Mouse (Mus musculus) forebrain, embryonic 16.5 days (tissue): ENCODE measurements around the gene Rnaset2b. TPM values are rescaled to one million over a fixed set of nuclear protein-coding genes. Genes with fewer than 3 reads are reported as not detected.
"Not testable (repeated sequence)": the region's sequence is repeated elsewhere in the genome, so short reads cannot be mapped to it uniquely, and the experiment has no call there.

Source experiments
- ATAC-seq: fragments of 200-750 bp; cut with Nextera tagmentation; 2 replicates; pipeline ENCODE4 v1.8.0; 2017; ENCODE audit warnings: mild to moderate bottlenecking, moderate library complexity
- H3K27ac ChIP-seq: fragments of 300-500 bp; sonication (generic); 2 replicates; pipeline ENCODE4 v1.5.1; 2014; ENCODE audit warnings: low read length, control low read depth
- H3K27me3 ChIP-seq: fragments of 300-500 bp; sonication (generic); replicated peaks from 2 replicates; pipeline ENCODE4 v1.6.1; 2014; ENCODE audit warnings: low read length; ENCODE audit not compliant: control insufficient read depth, insufficient read depth
- H3K36me3 ChIP-seq: fragments of 300-500 bp; sonication (generic); 2 replicates; pipeline ENCODE4 v1.6.1; 2014; ENCODE audit not compliant: control insufficient read depth, insufficient read depth
- H3K4me1 ChIP-seq: fragments of 300-500 bp; sonication (generic); replicated peaks from 2 replicates; pipeline ENCODE4 v1.6.1; 2014; ENCODE audit warnings: low read length; ENCODE audit not compliant: control insufficient read depth, insufficient read depth
- H3K4me2 ChIP-seq: fragments of 300-500 bp; sonication (generic); 2 replicates; pipeline ENCODE4 v1.6.1; 2014; ENCODE audit warnings: mild to moderate bottlenecking, low read length, control low read depth
- H3K4me3 ChIP-seq: fragments of 300-500 bp; sonication (generic); replicated peaks from 2 replicates; pipeline ENCODE4 v1.5.1; 2014; ENCODE audit warnings: mild to moderate bottlenecking, low read length, control low read depth
- H3K9ac ChIP-seq: fragments of 300-500 bp; sonication (generic); replicated peaks from 2 replicates; pipeline ENCODE4 v1.6.1; 2014; ENCODE audit warnings: low read depth, low read length, control low read depth
- H3K9me3 ChIP-seq: fragments of 300-500 bp; sonication (generic); 2 replicates; pipeline ENCODE4 v1.6.1; 2016; ENCODE audit warnings: low read length; ENCODE audit not compliant: control insufficient read depth
- WGBS: fragments of 180-500 bp; shearing (Covaris S2); extraction: QIAGEN DNeasy Blood & Tissue Kit; methylation state at CpG from one replicate; pipeline ENCODE4 v1.1.7; 2014; 5-methylcytosine and 5-hydroxymethylcytosine counted together
- polyA plus RNA-seq: library from polyadenylated mRNA; unstranded; fragments of >200 nt; fragmentation: Nextera tagmentation; extraction: Ambion mirVana; gene quantifications from 2 replicates; pipeline ENCODE4 v1.2.1, GENCODE M21; 2015

Gene Rnaset2b
- polyA plus RNA-seq, 1 experiment from 2014 or later: 87.9 TPM

DNA sequence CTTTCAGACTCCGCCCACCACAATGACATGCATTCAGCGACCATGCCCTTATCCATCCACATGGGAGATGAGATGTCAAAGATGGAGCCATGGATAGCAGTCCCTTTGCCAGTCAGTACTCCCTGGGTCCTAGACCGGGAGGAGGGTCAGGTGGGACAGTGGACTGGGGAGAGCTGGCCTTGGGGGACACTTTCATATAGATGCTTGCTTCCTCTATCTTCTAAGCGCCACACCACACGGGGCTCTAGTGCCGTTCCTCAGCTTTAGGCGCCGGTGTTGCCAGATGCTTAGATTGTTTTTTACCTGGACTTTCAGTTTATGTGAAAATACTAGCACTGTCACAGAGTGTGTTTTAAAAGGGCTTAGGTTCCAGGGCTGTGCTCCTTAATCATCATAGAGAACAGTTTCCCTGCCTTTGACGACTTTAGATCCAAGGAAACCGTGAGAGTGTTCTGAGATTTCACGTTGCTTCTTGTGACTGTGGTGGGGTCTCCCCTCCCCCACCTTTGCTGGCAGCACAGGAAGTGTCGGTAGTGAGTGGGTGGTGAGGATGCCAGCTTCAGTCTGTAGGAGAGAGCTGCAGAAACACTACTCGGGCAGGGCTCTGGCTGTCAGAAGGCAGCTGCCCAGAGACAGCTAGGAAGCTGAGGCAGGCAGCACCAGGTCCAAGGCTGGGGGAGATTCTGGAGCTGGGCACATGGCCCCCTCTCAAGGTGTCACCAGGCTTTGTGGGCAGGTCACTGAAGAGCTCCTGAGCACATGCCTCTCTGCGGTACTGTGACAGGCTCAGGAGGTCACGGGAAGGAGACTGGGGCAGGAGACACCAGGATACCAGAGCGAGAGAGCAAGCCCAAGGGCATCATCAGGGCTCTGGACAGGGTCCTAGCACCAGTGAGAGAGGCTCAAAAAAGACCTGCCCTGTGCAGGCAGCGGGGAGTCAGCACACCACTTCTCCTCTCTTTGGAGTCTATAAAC is 63.0 kb downstream of the Rnaset2b start:
- H3K36me3 ChIP-seq, H3K9ac ChIP-seq, H3K4me3 ChIP-seq, H3K4me2 ChIP-seq, H3K9me3 ChIP-seq, H3K4me1 ChIP-seq, H3K27me3 ChIP-seq, H3K27ac ChIP-seq: not testable (repeated sequence)
- WGBS: 63% methylated on average over 3 of the region's 17 CpGs
- ATAC-seq: peak; percentile 70

Other genes with a start within 250 kb of the Rnaset2b start
- gene Ezr, start 187.8 kb upstream of the Rnaset2b start, polyA plus RNA-seq: 100 and 127 TPM in 2 replicates
- 54.9 and 56.1 TPM in 2 replicates for gene Rsph3b, start 22.0 kb upstream of the Rnaset2b start, polyA plus RNA-seq
- 47.7 and 51.7 TPM in 2 replicates for gene Tagap1, start 9.5 kb upstream of the Rnaset2b start, polyA plus RNA-seq
- gene Gm49721, start 8.3 kb downstream of the Rnaset2b start, polyA plus RNA-seq: 0.25 and 0.31 TPM in 2 replicates
- 0.77 TPM in 1 of 2 replicates, not detected in the other for gene Gm1604a, start 54.9 kb downstream of the Rnaset2b start, polyA plus RNA-seq
- gene Rps6ka2, start 199.5 kb downstream of the Rnaset2b start, polyA plus RNA-seq: 23.8 and 24.0 TPM in 2 replicates